Mouse (Mus musculus) midbrain, postnatal 0 days (tissue): Measurements from ENCODE around the gene Lhfpl2. TPM values are rescaled to one million over a fixed set of nuclear protein-coding genes. Genes with fewer than 3 reads are reported as not detected.

Experiments used
- ATAC-seq: fragments of 200-750 bp; cut with Nextera tagmentation; 2 replicates; pipeline ENCODE4 v1.8.0; 2017; ENCODE audit warnings: moderate number of reproducible peaks, mild to moderate bottlenecking, moderate TSS enrichment, moderate library complexity; ENCODE audit not compliant: low FRiP score
- DNase-seq: peaks from one replicate; pipeline ENCODE4 v3.0.0-alpha.2; 2015; ENCODE audit warnings: low spot score
- H3K27ac ChIP-seq: fragments of 300-500 bp; sonication (generic); 2 replicates; pipeline ENCODE4 v1.5.1; 2014; ENCODE audit warnings: low read depth, mild to moderate bottlenecking, low read length, mixed read lengths
- H3K27me3 ChIP-seq: fragments of 300-500 bp; sonication (generic); 2 replicates; pipeline ENCODE4 v1.6.1; 2014; ENCODE audit warnings: low read length, control low read depth, mixed read lengths; ENCODE audit not compliant: insufficient read depth
- H3K36me3 ChIP-seq: fragments of 300-500 bp; sonication (generic); 2 replicates; pipeline ENCODE4 v1.6.1; 2014; ENCODE audit warnings: low read length, control low read depth, mixed read lengths; ENCODE audit not compliant: insufficient read depth
- H3K4me1 ChIP-seq: fragments of 300-500 bp; sonication (generic); 2 replicates; pipeline ENCODE4 v1.6.1; 2014; ENCODE audit warnings: mild to moderate bottlenecking, control low read depth, antibody characterized with exemption, low read length, mixed read lengths; ENCODE audit not compliant: insufficient read depth
- H3K4me2 ChIP-seq: fragments of 300-500 bp; sonication (generic); 2 replicates; pipeline ENCODE4 v1.6.1; 2014; ENCODE audit warnings: low read depth, mild to moderate bottlenecking, low read length, mixed read lengths; ENCODE audit not compliant: poor library complexity, severe bottlenecking
- H3K4me3 ChIP-seq: fragments of 300-500 bp; sonication (generic); 2 replicates; pipeline ENCODE4 v1.5.1; 2014; ENCODE audit warnings: low read depth, mild to moderate bottlenecking, low read length, moderate library complexity
- H3K9ac ChIP-seq: fragments of 300-500 bp; sonication (generic); replicated peaks from 2 replicates; pipeline ENCODE4 v1.6.1; 2014; ENCODE audit warnings: mild to moderate bottlenecking, low read length, moderate library complexity, mixed read lengths; ENCODE audit not compliant: poor library complexity, severe bottlenecking
- H3K9me3 ChIP-seq: fragments of 300-500 bp; sonication (generic); 2 replicates; pipeline ENCODE4 v1.6.1; 2016; ENCODE audit warnings: low read length, control low read depth
- CTCF ChIP-seq: IDR thresholded peaks from 2 replicates; pipeline ENCODE4 v1.5.1; 2016; ENCODE audit warnings: antibody characterized with exemption, mild to moderate bottlenecking
- WGBS: fragments of 180-500 bp; shearing (Covaris S2); extraction: QIAGEN DNeasy Blood & Tissue Kit; methylation state at CpG from one replicate; pipeline ENCODE4 v1.1.7; 2014; 5-methylcytosine and 5-hydroxymethylcytosine counted together
- polyA plus RNA-seq: library from polyadenylated mRNA; unstranded; fragments of >200 nt; fragmentation: Nextera tagmentation; extraction: Ambion mirVana; gene quantifications from 2 replicates; pipeline ENCODE4 v1.2.1, GENCODE M21; 2015
- total RNA-seq: library from RNA; depleted of rRNA; stranded (reverse); fragments of >200 nt; gene quantifications from 2 replicates; pipeline ENCODE4 v1.2.3, GENCODE M21; 2014

Lhfpl2 gene
- total and polyA plus RNA-seq, 2 experiments from 2014 or later: 10.7 to 23.9 TPM

- 45% methylated on average over 9 of the region's 9 CpGs for WGBS
- 0 out of 2 replicates have a peak overlapping the region, but pooled peaks have one; percentile 3 for H3K27ac ChIP-seq
- peak; percentile 75 for ATAC-seq
Observed at GRCm38 (mm10) chr13:94155657-94156429, 98.2 kb downstream of the Lhfpl2 start.

DNA sequence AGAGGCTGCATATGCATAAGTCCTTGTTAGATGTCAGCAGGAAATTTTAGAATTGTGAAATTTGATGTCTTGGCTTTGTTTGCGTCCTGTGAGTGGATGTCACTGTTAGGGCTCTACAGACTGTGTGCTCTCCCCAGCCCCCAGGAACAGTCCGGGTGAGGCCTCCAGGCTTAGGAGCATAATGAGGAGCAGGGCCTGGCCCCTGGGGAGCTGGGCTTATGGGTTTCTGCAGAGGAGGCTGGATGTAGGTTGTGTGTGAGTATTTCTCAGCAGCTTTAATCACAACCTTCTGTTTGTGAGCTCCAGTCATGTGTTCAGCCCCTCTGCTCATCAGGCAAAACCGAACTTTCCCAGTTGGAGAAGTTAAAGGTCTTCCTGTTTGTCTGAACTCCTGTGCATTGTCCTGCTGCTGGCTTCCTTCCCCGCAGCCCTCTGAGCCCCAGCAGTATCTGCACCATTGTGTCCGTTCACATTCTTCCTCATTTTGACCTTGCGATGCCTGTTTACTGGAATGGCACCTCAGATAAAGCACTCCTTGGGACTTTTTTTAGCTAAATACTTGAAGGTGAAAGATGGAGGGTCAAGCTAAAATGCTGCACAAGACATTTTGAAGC, 101.4 kb downstream of the Lhfpl2 start:
- no peak for DNase-seq
- WGBS: 51% methylated on average over 6 of the region's 6 CpGs
- Histone ChIP-seq H3K4me3 (no peak overlapping the region), H3K27me3 (no peaks in the 10 kb centered on the region), H3K36me3 (no peaks in the 10 kb centered on the region), H3K4me2 (no peak overlapping the region), H3K27ac (no peak overlapping the region), H3K9ac (no peak overlapping the region), H3K9me3 (no peaks in the 10 kb centered on the region), H3K4me1 (no peaks in the 10 kb centered on the region)
- no peak for ATAC-seq
- no peak for TF ChIP-seq CTCF

More at GRCm38 (mm10) chr13:94155657-94156429, 98.2 kb downstream of the Lhfpl2 start:
- no peaks in the 10 kb centered on the region for H3K36me3 ChIP-seq
- no peak for TF ChIP-seq CTCF
- H3K9me3 ChIP-seq: no peaks in the 10 kb centered on the region
- H3K4me3 ChIP-seq: no peak overlapping the region
- H3K4me2 ChIP-seq: no peak overlapping the region
- DNase-seq: peak; percentile 66
- H3K27me3 ChIP-seq: no peaks in the 10 kb centered on the region
- no peaks in the 10 kb centered on the region for H3K4me1 ChIP-seq
- H3K9ac ChIP-seq: no peak overlapping the region

GRCm38 (mm10) chr13:94159478-94160220, 102.1 kb downstream of the Lhfpl2 start:
- DNase-seq (no peak), ATAC-seq (no peak)
- Histone ChIP-seq H3K36me3 (no peaks in the 10 kb centered on the region), H3K9ac (no peak overlapping the region), H3K27me3 (no peaks in the 10 kb centered on the region), H3K4me2 (no peak overlapping the region), H3K4me3 (no peak overlapping the region), H3K9me3 (no peaks in the 10 kb centered on the region), H3K4me1 (no peaks in the 10 kb centered on the region), H3K27ac (no peak overlapping the region)
- no peak for TF ChIP-seq CTCF
- 85% methylated on average over 7 of the region's 7 CpGs for WGBS

DNA sequence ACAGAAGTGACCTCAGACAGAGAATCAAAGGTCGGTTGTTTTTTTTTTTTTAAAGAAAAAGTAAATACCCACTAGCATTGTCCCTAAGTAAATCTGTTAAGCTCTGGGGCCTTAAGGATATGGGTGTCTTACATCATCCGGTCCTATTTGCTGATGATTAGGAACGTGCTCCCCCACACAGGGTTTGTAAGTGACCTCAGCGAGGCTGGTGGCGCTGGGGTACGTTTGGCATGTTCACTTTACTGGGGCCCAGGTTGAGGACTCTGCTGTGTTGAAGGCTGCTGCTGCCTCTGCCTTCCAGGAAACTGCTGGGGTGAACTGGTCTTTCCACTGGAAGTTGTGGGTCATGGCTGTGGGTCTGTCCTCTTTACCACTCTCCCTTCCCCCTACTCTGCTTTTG, 106.9 kb downstream of the Lhfpl2 start:
- DNase-seq: no peak
- ATAC-seq: no peak
- no peaks in the 10 kb centered on the region for H3K9me3 ChIP-seq
- H3K36me3 ChIP-seq: no peaks in the 10 kb centered on the region
- no peaks in the 10 kb centered on the region for H3K27me3 ChIP-seq
- H3K4me3 ChIP-seq: no peak overlapping the region
- H3K27ac ChIP-seq: no peak overlapping the region
- no peak for TF ChIP-seq CTCF
- no peak overlapping the region for H3K4me2 ChIP-seq
- 86% methylated on average over 6 of the region's 6 CpGs for WGBS
- H3K4me1 ChIP-seq: no peaks in the 10 kb centered on the region
- H3K9ac ChIP-seq: no peak overlapping the region

DNA sequence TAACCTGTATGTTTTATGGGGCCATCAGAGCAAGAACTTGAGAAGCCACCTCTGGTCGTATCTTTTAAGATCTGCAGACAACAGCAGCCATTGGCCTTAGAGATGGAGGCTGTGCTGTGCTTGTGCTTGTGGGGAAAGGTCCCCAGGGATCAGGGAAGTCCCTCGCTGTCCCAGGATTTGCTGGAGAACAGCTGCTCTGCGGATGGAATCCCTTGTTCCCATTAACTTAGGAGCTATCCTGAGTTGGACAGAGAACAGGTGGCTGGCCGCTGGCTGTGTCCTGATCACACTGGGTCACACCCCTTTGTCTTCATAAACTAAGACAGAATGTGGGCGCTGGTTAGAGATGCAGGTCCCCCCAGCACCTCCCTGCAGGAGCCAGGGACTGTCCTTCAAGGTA, 110.7 kb downstream of the Lhfpl2 start:
- Histone ChIP-seq H3K4me2 (no peak overlapping the region), H3K9me3 (no peaks in the 10 kb centered on the region), H3K36me3 (no peaks in the 10 kb centered on the region), H3K4me3 (no peak overlapping the region), H3K27ac (no peak overlapping the region), H3K27me3 (0 out of 2 replicates have a peak, but pooled peaks cover 3% of the 10 kb centered on the region), H3K4me1 (no peaks in the 10 kb centered on the region), H3K9ac (no peak overlapping the region)
- no peak for TF ChIP-seq CTCF
- 83% methylated on average over 5 of the region's 5 CpGs for WGBS
- ATAC-seq (no peak), DNase-seq (no peak)
